Mouse (Mus musculus) liver, adult 2 months (tissue): ENCODE measurements at regions not wholly inside any gene's neighbourhood (a gene's known extent, or its start where the extent isn't known, plus 50 kb on each side); places are given as distances from the start of the nearest gene placed in this dataset.

Source experiments
- CTCF ChIP-seq: fragments of 200-500 bp; IDR thresholded peaks from 2 replicates; pipeline ENCODE4 v1.5.1; 2011; ENCODE audit warnings: low read depth, low read length, control low read depth
- POLR2A ChIP-seq: fragments of 200-500 bp; IDR thresholded peaks from 2 replicates; pipeline ENCODE4 v1.6.1; 2011; ENCODE audit warnings: low read length, control low read depth; ENCODE audit not compliant: insufficient read depth; ENCODE audit errors: extremely low read depth

- TF ChIP-seq POLR2A (no peak), CTCF (no peak)
Measured at GRCm38 (mm10) chr1:88780262-88780661, 78.2 kb upstream of the Arl4c start.
